Mouse (Mus musculus): Measurements from ENCODE around the gene Matk. TPM values are rescaled to one million over a fixed set of nuclear protein-coding genes. Genes with fewer than 3 reads are reported as not detected.

The Matk gene
- polyA plus RNA-seq, 1 experiment from 2014 or later = 22.4 TPM

GRCm38 (mm10) chr10:81230438-81231332 lies 22.1 kb upstream of the Matk start, which contains the start of gene Atcay:
Gene Atcay, minus strand, starts transcription at chr10:81230833.
- Histone ChIP-seq H3K4me1 (peaks cover 48% of the 10 kb centered on the region), H3K4me3 (peak within 1 kb of the TSS; percentile 69), H3K36me3 (0 out of 2 replicates have a peak, but pooled peaks cover 3% of the 10 kb centered on the region), H3K9me3 (no peaks in the 10 kb centered on the region), H3K27me3 (no peaks in the 10 kb centered on the region), H3K27ac (replicated peaks) (peak within 1 kb of the TSS; percentile 94), H3K4me2 (replicated peaks) (peak within 1 kb of the TSS; percentile 76), H3K9ac (replicated peaks) (peak within 1 kb of the TSS; percentile 89)
- WGBS = 2% methylated on average over 27 of the region's 27 CpGs
- peak; percentile 93 for ATAC-seq (replicated peaks)

- H3K4me1 ChIP-seq = peaks cover 48% of the 10 kb centered on the region
- H3K4me3 ChIP-seq = peak overlapping the region; percentile 69
- ATAC-seq (replicated peaks) = no peak
- H3K9ac ChIP-seq (replicated peaks) = no peak overlapping the region; the same call in 1 of the 2 replicates
- H3K4me2 ChIP-seq (replicated peaks) = peak overlapping the region; percentile 76
- H3K27ac ChIP-seq (replicated peaks) = peak overlapping the region; percentile 94
- H3K9me3 ChIP-seq = no peaks in the 10 kb centered on the region
- 46% methylated on average over 7 of the region's 7 CpGs for WGBS
- no peaks in the 10 kb centered on the region for H3K27me3 ChIP-seq
- H3K36me3 ChIP-seq = no peaks in the 10 kb centered on the region
Measured at GRCm38 (mm10) chr10:81231436-81231835, 21.3 kb upstream of the Matk start.

GRCm38 (mm10) chr10:81232580-81233225 lies 20.0 kb upstream of the Matk start, which contains the start of gene Zfr2:
Gene Zfr2, plus strand, starts transcription at chr10:81233155.
- peak within 1 kb of the TSS; percentile 70 for H3K4me3 ChIP-seq
- no peaks in the 10 kb centered on the region for H3K36me3 ChIP-seq
- H3K4me2 ChIP-seq (replicated peaks) = peak within 1 kb of the TSS; percentile 59
- no peaks in the 10 kb centered on the region for H3K27me3 ChIP-seq
- WGBS = 8% methylated on average over 29 of the region's 29 CpGs
- ATAC-seq (replicated peaks) = peak; percentile 62
- peaks cover 44% of the 10 kb centered on the region for H3K4me1 ChIP-seq
- H3K9ac ChIP-seq (replicated peaks) = peak within 1 kb of the TSS; percentile 71
- no peaks in the 10 kb centered on the region for H3K9me3 ChIP-seq
- peak within 1 kb of the TSS; percentile 33; the same call in 1 of the 2 replicates for H3K27ac ChIP-seq (replicated peaks)

- H3K27ac ChIP-seq (replicated peaks) = peak overlapping the region; percentile 33; the same call in 1 of the 2 replicates
- H3K9me3 ChIP-seq = no peaks in the 10 kb centered on the region
- H3K4me1 ChIP-seq = peaks cover 39% of the 10 kb centered on the region
- H3K9ac ChIP-seq (replicated peaks) = peak overlapping the region; percentile 71
- H3K4me2 ChIP-seq (replicated peaks) = peak overlapping the region; percentile 59
- WGBS = under 1% methylated on average over 27 of the region's 28 CpGs
- no peaks in the 10 kb centered on the region for H3K36me3 ChIP-seq
- peak overlapping the region; percentile 70 for H3K4me3 ChIP-seq
- ATAC-seq (replicated peaks) = peak; percentile 39
- H3K27me3 ChIP-seq = no peaks in the 10 kb centered on the region
Measured at GRCm38 (mm10) chr10:81233226-81233585, 19.5 kb upstream of the Matk start.

- no peak overlapping the region for H3K27ac ChIP-seq (replicated peaks)
- H3K9ac ChIP-seq (replicated peaks) = no peak overlapping the region
- peaks cover 29% of the 10 kb centered on the region for H3K4me1 ChIP-seq
- H3K36me3 ChIP-seq = no peaks in the 10 kb centered on the region
- H3K4me3 ChIP-seq = no peak overlapping the region
- WGBS = 82% methylated on average over 6 of the region's 6 CpGs
- H3K27me3 ChIP-seq = peaks cover 3% of the 10 kb centered on the region; the same call in 1 of the 2 replicates
- H3K9me3 ChIP-seq = no peaks in the 10 kb centered on the region
- no peak for ATAC-seq (replicated peaks)
- H3K4me2 ChIP-seq (replicated peaks) = 0 out of 2 replicates have a peak overlapping the region, but pooled peaks have one; percentile 59
Measured at GRCm38 (mm10) chr10:81234206-81234605, 18.5 kb upstream of the Matk start.

- Histone ChIP-seq H3K9ac (replicated peaks) (no peak overlapping the region), H3K36me3 (no peaks in the 10 kb centered on the region), H3K4me1 (peaks cover 15% of the 10 kb centered on the region), H3K4me2 (replicated peaks) (no peak overlapping the region), H3K4me3 (no peak overlapping the region), H3K9me3 (no peaks in the 10 kb centered on the region), H3K27me3 (peaks cover 20% of the 10 kb centered on the region), H3K27ac (replicated peaks) (no peak overlapping the region)
- 84% methylated on average over 12 of the region's 12 CpGs for WGBS
- ATAC-seq (replicated peaks) = no peak
Measured at GRCm38 (mm10) chr10:81236471-81237268, 16.1 kb upstream of the Matk start.

GRCm38 (mm10) chr10:81238618-81239017 lies 14.1 kb upstream of the Matk start:
- Histone ChIP-seq H3K27ac (replicated peaks) (no peak overlapping the region), H3K9me3 (no peaks in the 10 kb centered on the region), H3K4me2 (replicated peaks) (no peak overlapping the region), H3K36me3 (no peaks in the 10 kb centered on the region), H3K27me3 (peaks cover 20% of the 10 kb centered on the region), H3K9ac (replicated peaks) (no peak overlapping the region), H3K4me3 (no peak overlapping the region), H3K4me1 (peaks cover 5% of the 10 kb centered on the region)
- 83% methylated on average over 2 of the region's 2 CpGs for WGBS
- no peak for ATAC-seq (replicated peaks)

- Histone ChIP-seq H3K27ac (replicated peaks) (no peak overlapping the region), H3K36me3 (no peaks in the 10 kb centered on the region), H3K4me3 (no peak overlapping the region), H3K9me3 (no peaks in the 10 kb centered on the region), H3K9ac (replicated peaks) (no peak overlapping the region), H3K4me2 (replicated peaks) (no peak overlapping the region), H3K27me3 (peaks cover 20% of the 10 kb centered on the region), H3K4me1 (0 out of 2 replicates have a peak, but pooled peaks cover 5% of the 10 kb centered on the region)
- no peak for ATAC-seq (replicated peaks)
- 18% methylated on average over 13 of the region's 13 CpGs for WGBS
Measured at GRCm38 (mm10) chr10:81240876-81241275, 11.9 kb upstream of the Matk start.

- H3K9me3 ChIP-seq = no peaks in the 10 kb centered on the region
- H3K4me1 ChIP-seq = 0 out of 2 replicates have a peak, but pooled peaks cover 5% of the 10 kb centered on the region
- H3K4me2 ChIP-seq (replicated peaks) = no peak overlapping the region
- no peak overlapping the region for H3K27ac ChIP-seq (replicated peaks)
- no peak overlapping the region for H3K4me3 ChIP-seq
- no peak for ATAC-seq (replicated peaks)
- peaks cover 20% of the 10 kb centered on the region for H3K27me3 ChIP-seq
- WGBS = 90% methylated on average over 16 of the region's 16 CpGs
- H3K9ac ChIP-seq (replicated peaks) = no peak overlapping the region
- H3K36me3 ChIP-seq = no peaks in the 10 kb centered on the region
Measured at GRCm38 (mm10) chr10:81242021-81242420, 10.7 kb upstream of the Matk start.

- H3K9me3 ChIP-seq = no peaks in the 10 kb centered on the region
- 76% methylated on average over 4 of the region's 4 CpGs for WGBS
- ATAC-seq (replicated peaks) = no peak
- no peak overlapping the region for H3K4me3 ChIP-seq
- H3K9ac ChIP-seq (replicated peaks) = no peak overlapping the region
- 0 out of 2 replicates have a peak, but pooled peaks cover 5% of the 10 kb centered on the region for H3K4me1 ChIP-seq
- H3K36me3 ChIP-seq = no peaks in the 10 kb centered on the region
- H3K27ac ChIP-seq (replicated peaks) = no peak overlapping the region
- no peak overlapping the region for H3K4me2 ChIP-seq (replicated peaks)
- H3K27me3 ChIP-seq = peaks cover 18% of the 10 kb centered on the region
Measured at GRCm38 (mm10) chr10:81244146-81244545, 8.6 kb upstream of the Matk start.

- Histone ChIP-seq H3K4me3 (no peak overlapping the region), H3K36me3 (no peaks in the 10 kb centered on the region), H3K4me2 (replicated peaks) (no peak overlapping the region), H3K27me3 (peaks cover 13% of the 10 kb centered on the region), H3K9me3 (no peaks in the 10 kb centered on the region), H3K9ac (replicated peaks) (no peak overlapping the region), H3K27ac (replicated peaks) (no peak overlapping the region), H3K4me1 (0 out of 2 replicates have a peak, but pooled peaks cover 5% of the 10 kb centered on the region)
- ATAC-seq (replicated peaks) = peak; percentile 53
- 6% methylated on average over 17 of the region's 17 CpGs for WGBS
Measured at GRCm38 (mm10) chr10:81244595-81244994, 8.1 kb upstream of the Matk start.

Data from forebrain, embryonic 15.5 days (tissue).